Mouse (Mus musculus): ENCODE measurements at regions not wholly inside any gene's neighbourhood (a gene's known extent, or its start where the extent isn't known, plus 50 kb on each side); places are given as distances from the start of the nearest gene placed in this dataset.

DNA sequence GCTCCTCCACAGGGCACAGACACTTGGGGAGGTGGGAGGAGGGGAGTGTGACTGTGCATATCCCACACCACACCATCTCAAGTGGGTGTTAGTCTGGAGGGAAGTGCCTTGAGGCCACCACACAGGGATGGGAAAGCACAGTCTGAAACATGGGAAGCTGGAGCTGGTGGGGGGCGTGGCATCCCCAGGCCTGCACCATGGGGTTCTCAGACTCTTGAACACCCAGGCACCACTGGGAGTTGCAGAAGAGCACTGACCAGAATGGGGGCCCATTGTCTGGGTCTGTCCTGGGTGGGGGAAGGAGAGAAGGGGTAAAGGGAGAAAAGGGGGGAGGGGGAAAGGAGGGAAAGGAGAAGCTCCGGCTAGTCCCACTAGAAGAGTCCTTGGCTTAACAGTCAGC is 776.0 kb downstream of the Diaph3 start:
- Histone ChIP-seq H3K36me3 (ENCODE audit: insufficient read depth, low read length) (no peaks in the 10 kb centered on the region), H3K4me3 (replicated peaks; ENCODE audit: low read length) (no peak overlapping the region), H3K9me3 (ENCODE audit: low read length) (no peaks in the 10 kb centered on the region), H3K27me3 (ENCODE audit: insufficient read depth, low read length) (no peaks in the 10 kb centered on the region), H3K4me1 (replicated peaks; ENCODE audit: low read depth, low read length) (no peaks in the 10 kb centered on the region; the same call in 1 of the 2 replicates)
- no peak for TF ChIP-seq NANOG (IDR thresholded peaks at IDR 0.05; ENCODE audit: borderline replicate concordance, low read length)
- no peak for TF ChIP-seq POU5F1 (IDR thresholded peaks at IDR 0.05; ENCODE audit: borderline replicate concordance, low read length)
- TF ChIP-seq CTCF (conservative IDR thresholded peaks at IDR 0.05; ENCODE audit: low read length) = no peak

DNA sequence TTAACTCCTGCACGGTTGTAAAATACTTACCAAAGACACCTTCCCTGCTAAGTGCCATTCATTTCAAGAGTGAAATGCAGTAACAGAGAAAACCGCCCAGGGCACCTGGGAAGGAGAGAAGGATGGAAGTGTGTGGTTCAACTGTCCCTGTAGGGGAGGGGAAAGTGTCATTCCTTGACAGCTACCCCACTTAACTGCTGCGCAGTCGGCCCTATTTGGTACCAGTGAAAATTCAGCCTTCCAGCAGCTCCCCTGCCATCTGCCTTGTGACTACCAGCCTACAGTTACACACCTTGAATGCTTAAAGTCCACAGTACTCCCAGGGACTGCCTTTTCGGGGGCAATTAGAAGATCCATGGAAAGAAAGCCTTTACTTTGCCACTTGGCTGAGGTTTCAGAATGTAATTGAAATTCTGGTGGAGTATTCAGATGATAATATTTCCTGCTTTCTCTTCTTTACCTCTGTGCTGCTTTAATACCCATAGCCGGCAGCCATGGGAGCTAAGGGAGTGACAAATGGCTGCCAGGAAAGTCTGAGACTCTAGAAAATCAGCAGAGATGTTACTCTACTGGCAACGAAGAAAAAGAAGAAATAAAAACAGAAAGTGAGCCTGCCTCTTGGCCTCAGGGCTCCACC is 780.5 kb downstream of the Diaph3 start:
- TF ChIP-seq NANOG (IDR thresholded peaks at IDR 0.05; ENCODE audit: borderline replicate concordance, low read length) = no peak
- TF ChIP-seq POU5F1 (IDR thresholded peaks at IDR 0.05; ENCODE audit: borderline replicate concordance, low read length) = no peak
- no peak for TF ChIP-seq CTCF (conservative IDR thresholded peaks at IDR 0.05; ENCODE audit: low read length)
- Histone ChIP-seq H3K4me3 (replicated peaks; ENCODE audit: low read length) (no peak overlapping the region), H3K4me1 (replicated peaks; ENCODE audit: low read depth, low read length) (peaks cover 10% of the 10 kb centered on the region), H3K36me3 (ENCODE audit: insufficient read depth, low read length) (no peaks in the 10 kb centered on the region), H3K27me3 (ENCODE audit: insufficient read depth, low read length) (no peaks in the 10 kb centered on the region), H3K9me3 (ENCODE audit: low read length) (no peaks in the 10 kb centered on the region)

DNA sequence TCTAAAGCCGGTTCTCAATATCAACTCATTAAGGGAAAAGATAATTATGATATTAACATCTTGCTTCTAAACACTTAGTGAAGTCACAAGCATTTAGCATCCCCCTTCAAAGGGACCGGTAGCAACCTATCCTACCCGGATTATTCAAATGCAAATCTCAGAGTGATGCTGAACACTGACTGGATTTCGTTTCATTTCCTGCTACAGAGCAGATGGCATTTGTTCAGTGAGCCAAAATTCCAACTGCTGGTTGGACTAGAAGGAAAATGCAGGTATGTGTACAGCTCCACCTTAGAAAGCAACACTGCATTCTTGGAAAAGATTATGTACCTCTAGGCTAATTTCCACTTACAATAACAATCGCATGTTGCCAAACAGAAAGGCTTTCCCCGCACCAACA is 782.5 kb downstream of the Diaph3 start:
- no peaks in the 10 kb centered on the region for H3K27me3 ChIP-seq (ENCODE audit: insufficient read depth, low read length)
- TF ChIP-seq POU5F1 (IDR thresholded peaks at IDR 0.05; ENCODE audit: borderline replicate concordance, low read length) = no peak
- TF ChIP-seq NANOG (IDR thresholded peaks at IDR 0.05; ENCODE audit: borderline replicate concordance, low read length) = no peak
- TF ChIP-seq CTCF (conservative IDR thresholded peaks at IDR 0.05; ENCODE audit: low read length) = no peak
- H3K9me3 ChIP-seq (ENCODE audit: low read length) = no peaks in the 10 kb centered on the region
- H3K4me1 ChIP-seq (replicated peaks; ENCODE audit: low read depth, low read length) = peaks cover 10% of the 10 kb centered on the region
- H3K36me3 ChIP-seq (ENCODE audit: insufficient read depth, low read length) = no peaks in the 10 kb centered on the region
- no peak overlapping the region for H3K4me3 ChIP-seq (replicated peaks; ENCODE audit: low read length)

DNA sequence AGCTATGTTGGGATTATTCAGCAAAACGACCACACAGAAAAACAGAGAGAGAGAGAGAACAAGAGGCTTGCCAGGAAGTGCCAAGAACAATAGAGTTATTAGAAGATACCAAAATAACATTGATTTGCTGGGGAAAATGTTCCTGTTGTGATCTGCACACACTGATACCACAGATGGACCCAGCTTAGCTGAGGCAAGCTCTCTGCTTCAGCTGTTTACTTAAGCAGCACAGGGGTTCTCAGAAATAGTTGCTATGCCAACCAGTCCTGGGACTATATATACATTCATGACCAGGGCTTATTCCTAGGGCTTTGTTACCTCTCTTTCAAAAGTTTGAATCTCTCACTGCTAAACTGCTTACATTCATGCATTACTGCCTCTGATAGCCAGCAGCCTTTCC is 790.5 kb downstream of the Diaph3 start:
- no peaks in the 10 kb centered on the region for H3K27me3 ChIP-seq (ENCODE audit: insufficient read depth, low read length)

GRCm38 (mm10) chr14:86339007-86339406 is 802.0 kb downstream of the Diaph3 start:
- Histone ChIP-seq H3K9me3 (ENCODE audit: low read length) (no peaks in the 10 kb centered on the region), H3K4me1 (replicated peaks; ENCODE audit: low read depth, low read length) (no peaks in the 10 kb centered on the region), H3K27me3 (ENCODE audit: insufficient read depth, low read length) (no peaks in the 10 kb centered on the region), H3K4me3 (replicated peaks; ENCODE audit: low read length) (no peak overlapping the region), H3K36me3 (ENCODE audit: insufficient read depth, low read length) (no peaks in the 10 kb centered on the region)
- TF ChIP-seq NANOG (IDR thresholded peaks at IDR 0.05; ENCODE audit: borderline replicate concordance, low read length) (no peak), POU5F1 (IDR thresholded peaks at IDR 0.05; ENCODE audit: borderline replicate concordance, low read length) (no peak), CTCF (conservative IDR thresholded peaks at IDR 0.05; ENCODE audit: low read length) (no peak)

More for the DNA sequence above, 790.5 kb downstream of the Diaph3 start:
- TF ChIP-seq POU5F1 (IDR thresholded peaks at IDR 0.05; ENCODE audit: borderline replicate concordance, low read length) (no peak), NANOG (IDR thresholded peaks at IDR 0.05; ENCODE audit: borderline replicate concordance, low read length) (no peak), CTCF (conservative IDR thresholded peaks at IDR 0.05; ENCODE audit: low read length) (no peak)
- H3K36me3 ChIP-seq (ENCODE audit: insufficient read depth, low read length) = no peaks in the 10 kb centered on the region
- H3K4me1 ChIP-seq (replicated peaks; ENCODE audit: low read depth, low read length) = no peaks in the 10 kb centered on the region
- no peaks in the 10 kb centered on the region; the same call in 1 of the 2 replicates for H3K9me3 ChIP-seq (ENCODE audit: low read length)
- no peak overlapping the region for H3K4me3 ChIP-seq (replicated peaks; ENCODE audit: low read length)

DNA sequence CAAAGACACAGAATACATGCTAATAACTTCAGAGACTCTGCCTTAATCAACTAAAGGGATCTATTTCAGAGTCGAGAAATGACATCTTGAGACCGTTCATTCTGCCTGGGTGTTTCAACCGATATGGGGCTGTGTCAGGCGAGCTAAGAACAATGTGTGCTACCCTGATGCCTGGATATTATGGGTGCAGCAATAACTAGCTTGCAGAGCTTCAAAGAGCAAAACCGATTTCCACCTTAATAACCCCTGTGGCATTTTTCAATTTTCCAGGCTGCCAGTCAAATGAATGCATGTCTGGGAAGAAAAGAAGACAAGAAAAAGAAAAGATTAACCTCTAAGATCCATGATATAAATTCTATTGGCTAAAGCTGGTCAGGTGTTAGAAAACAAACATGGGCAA is 804.0 kb downstream of the Diaph3 start:
- Histone ChIP-seq H3K9me3 (ENCODE audit: low read length) (no peaks in the 10 kb centered on the region), H3K4me1 (replicated peaks; ENCODE audit: low read depth, low read length) (no peaks in the 10 kb centered on the region), H3K4me3 (replicated peaks; ENCODE audit: low read length) (no peak overlapping the region), H3K27me3 (ENCODE audit: insufficient read depth, low read length) (no peaks in the 10 kb centered on the region), H3K36me3 (ENCODE audit: insufficient read depth, low read length) (no peaks in the 10 kb centered on the region)
- TF ChIP-seq CTCF (conservative IDR thresholded peaks at IDR 0.05; ENCODE audit: low read length) (no peak), NANOG (IDR thresholded peaks at IDR 0.05; ENCODE audit: borderline replicate concordance, low read length) (no peak), POU5F1 (IDR thresholded peaks at IDR 0.05; ENCODE audit: borderline replicate concordance, low read length) (no peak)

GRCm38 (mm10) chr14:86335284-86335683 is 805.8 kb downstream of the Diaph3 start:
- H3K36me3 ChIP-seq (ENCODE audit: insufficient read depth, low read length) = no peaks in the 10 kb centered on the region
- H3K9me3 ChIP-seq (ENCODE audit: low read length) = no peaks in the 10 kb centered on the region
- no peaks in the 10 kb centered on the region for H3K27me3 ChIP-seq (ENCODE audit: insufficient read depth, low read length)
- H3K4me1 ChIP-seq (replicated peaks; ENCODE audit: low read depth, low read length) = no peaks in the 10 kb centered on the region
- TF ChIP-seq CTCF (conservative IDR thresholded peaks at IDR 0.05; ENCODE audit: low read length) (no peak), NANOG (IDR thresholded peaks at IDR 0.05; ENCODE audit: borderline replicate concordance, low read length) (no peak), POU5F1 (IDR thresholded peaks at IDR 0.05; ENCODE audit: borderline replicate concordance, low read length) (no peak)
- H3K4me3 ChIP-seq (replicated peaks; ENCODE audit: low read length) = no peak overlapping the region

DNA sequence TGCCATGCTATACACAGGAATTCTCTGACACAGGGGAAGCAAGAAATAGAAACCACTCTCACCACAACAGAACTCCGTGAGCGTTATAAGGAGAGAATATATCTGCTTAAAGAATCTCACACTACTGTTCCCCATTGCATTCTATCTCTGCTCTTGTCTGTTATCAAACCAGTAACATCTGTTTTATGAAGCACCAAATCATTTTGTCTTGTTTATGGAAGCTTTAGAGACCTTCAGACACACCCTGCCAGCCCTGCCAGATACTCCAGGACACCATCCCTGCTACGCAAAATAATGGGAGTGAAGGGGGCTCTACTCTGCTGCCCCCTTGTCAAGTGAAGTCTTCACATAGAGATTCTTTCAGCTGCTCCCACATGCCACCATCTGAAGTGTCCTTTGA is 811.9 kb downstream of the Diaph3 start:
- Histone ChIP-seq H3K27me3 (ENCODE audit: insufficient read depth, low read length) (peaks cover 5% of the 10 kb centered on the region; the same call in 1 of the 2 replicates), H3K9me3 (ENCODE audit: low read length) (0 out of 2 replicates have a peak, but pooled peaks cover 9% of the 10 kb centered on the region), H3K36me3 (ENCODE audit: insufficient read depth, low read length) (no peaks in the 10 kb centered on the region), H3K4me3 (replicated peaks; ENCODE audit: low read length) (no peak overlapping the region), H3K4me1 (replicated peaks; ENCODE audit: low read depth, low read length) (no peaks in the 10 kb centered on the region)
- TF ChIP-seq NANOG (IDR thresholded peaks at IDR 0.05; ENCODE audit: borderline replicate concordance, low read length) (no peak), POU5F1 (IDR thresholded peaks at IDR 0.05; ENCODE audit: borderline replicate concordance, low read length) (no peak), CTCF (conservative IDR thresholded peaks at IDR 0.05; ENCODE audit: low read length) (no peak)

DNA sequence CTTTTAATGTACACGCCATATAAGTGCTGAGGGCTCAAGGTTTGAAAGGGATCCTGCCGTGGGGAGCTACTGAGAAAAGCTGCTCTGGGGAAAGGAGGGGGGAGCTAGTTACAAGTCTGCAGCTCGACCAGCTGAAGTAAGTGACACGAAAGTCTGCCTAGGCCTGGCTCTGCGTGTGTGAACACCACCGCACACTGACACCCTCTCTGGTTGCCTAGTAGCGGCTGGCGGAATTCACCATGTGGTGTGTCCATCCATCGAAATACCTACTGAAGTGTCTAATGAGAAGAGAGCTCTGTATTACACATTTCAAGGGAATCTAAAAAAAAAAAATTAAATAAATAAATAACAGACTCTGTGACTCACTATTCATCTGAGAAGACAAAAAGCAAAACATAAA is 813.4 kb downstream of the Diaph3 start:
- H3K9me3 ChIP-seq (ENCODE audit: low read length) = 0 out of 2 replicates have a peak, but pooled peaks cover 9% of the 10 kb centered on the region
- no peaks in the 10 kb centered on the region for H3K36me3 ChIP-seq (ENCODE audit: insufficient read depth, low read length)
- no peaks in the 10 kb centered on the region for H3K4me1 ChIP-seq (replicated peaks; ENCODE audit: low read depth, low read length)
- no peak overlapping the region for H3K4me3 ChIP-seq (replicated peaks; ENCODE audit: low read length)
- TF ChIP-seq NANOG (IDR thresholded peaks at IDR 0.05; ENCODE audit: borderline replicate concordance, low read length) (no peak), POU5F1 (IDR thresholded peaks at IDR 0.05; ENCODE audit: borderline replicate concordance, low read length) (no peak), CTCF (conservative IDR thresholded peaks at IDR 0.05; ENCODE audit: low read length) (no peak)
- H3K27me3 ChIP-seq (ENCODE audit: insufficient read depth, low read length) = peaks cover 5% of the 10 kb centered on the region; the same call in 1 of the 2 replicates

Data from E14TG2a.4 (cell line).